10 mouse cellular contexts compared by ENCODE assay signal in the genomic region with DNA sequence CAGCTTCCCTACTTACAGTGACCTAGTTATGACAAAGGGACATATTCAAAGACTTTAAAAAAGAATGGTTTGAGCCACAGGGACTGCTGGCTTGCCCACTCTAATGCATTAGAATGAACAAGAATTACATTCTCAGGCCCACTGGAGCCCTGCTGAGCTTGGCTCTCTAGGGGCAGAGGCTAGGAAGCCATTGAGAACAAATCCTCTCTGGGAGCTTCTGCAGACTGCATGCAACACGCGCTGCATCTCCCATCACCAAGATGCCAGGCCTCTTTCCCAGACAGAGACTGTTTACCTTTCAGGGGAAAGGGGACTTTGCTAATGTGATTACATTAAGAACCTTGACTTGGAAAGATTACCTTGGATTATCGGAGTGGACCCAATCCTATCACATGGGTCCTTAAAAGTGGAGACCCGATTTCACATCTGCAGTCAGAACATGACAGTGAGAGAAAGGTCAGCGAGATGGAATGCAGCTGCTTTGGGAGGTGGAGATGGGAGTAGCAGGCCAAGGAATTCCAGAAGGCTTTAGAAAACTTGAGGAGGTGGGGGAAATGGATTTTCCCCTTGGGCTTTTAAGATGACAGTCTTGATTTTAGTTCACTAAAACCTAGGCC. TPM values are rescaled to one million over a fixed set of nuclear protein-coding genes. Genes with fewer than 3 reads are reported as not detected.
DNase-seq lines count a peak whose midpoint lies in the region; ATAC-seq and TF ChIP-seq lines count a peak whose summit lies in the region.
"Had no signal": no experiment of that assay in that cellular context is flagged by ENCODE, and none has a peak within 500 bp of the region (broad histone marks: within the 10 kb centered on the region; RNA-seq: fewer than 3 reads in every experiment).

No protein-coding gene starts in this region.

- peak overlapping the region; percentile 19; the same call in 1 of the 2 replicates for H3K27ac ChIP-seq in kidney, embryonic 16.5 days (ENCODE audit: low read length)
- H3K27ac ChIP-seq in embryonic facial prominence, embryonic 10.5 days (replicated peaks): peak overlapping the region; percentile 91
- H3K27ac ChIP-seq in embryonic fibroblast, embryonic 13.5 days (ENCODE audit: insufficient read depth, low read length): peak overlapping the region; percentile 75; the same call in 1 of the 2 replicates
- peak overlapping the region; percentile 92 for H3K27ac ChIP-seq in limb, embryonic 14.5 days (replicated peaks; ENCODE audit: low read depth, low read length)
- no peak overlapping the region for H3K27ac ChIP-seq in cerebellum, adult 2 months (ENCODE audit: insufficient read depth, low read length)
- H3K27ac ChIP-seq: neural tube, embryonic 12.5 days had no signal

- no peak overlapping the region for H3K9ac ChIP-seq in kidney, embryonic 16.5 days (replicated peaks; ENCODE audit: low read length)
- no peak overlapping the region for H3K9ac ChIP-seq in limb, embryonic 14.5 days (ENCODE audit: low read depth, low read length, severe bottlenecking)
- H3K9ac ChIP-seq: neural tube, embryonic 12.5 days had no signal

- no peak for TF ChIP-seq CTCF in embryonic fibroblast, embryonic 13.5 days (IDR thresholded peaks at IDR 0.05; ENCODE audit: borderline replicate concordance, insufficient read depth, low read length)
- TF ChIP-seq CTCF in cerebellum, adult 2 months (IDR thresholded peaks at IDR 0.05; ENCODE audit: borderline replicate concordance, insufficient read depth, low read depth, low read length): no peak

- 54% methylated on average over 5 of the region's 5 CpGs for WGBS in kidney, embryonic 16.5 days
- 28% methylated on average over 5 of the region's 5 CpGs for WGBS in embryonic facial prominence, embryonic 10.5 days
- WGBS in limb, embryonic 14.5 days: 55% methylated on average over 5 of the region's 5 CpGs
- WGBS in cerebellum, adult 2 months: 80% methylated on average over 5 of the region's 5 CpGs

- no peak for TF ChIP-seq POLR2A in embryonic fibroblast, embryonic 13.5 days (IDR thresholded peaks at IDR 0.05; ENCODE audit: low read depth, low read length)
- no peak for TF ChIP-seq POLR2A in limb, embryonic 14.5 days (IDR thresholded peaks at IDR 0.05; ENCODE audit: borderline replicate concordance, extremely low read depth, insufficient read depth, insufficient read length)
- no peak for TF ChIP-seq POLR2A in cerebellum, adult 2 months (IDR thresholded peaks at IDR 0.05; ENCODE audit: borderline replicate concordance, insufficient read depth, low read length)

- H3K9me3 ChIP-seq in kidney, embryonic 16.5 days (ENCODE audit: low read length): no peaks in the 10 kb centered on the region
- H3K9me3 ChIP-seq in embryonic facial prominence, embryonic 10.5 days: no peaks in the 10 kb centered on the region
- H3K9me3 ChIP-seq in limb, embryonic 14.5 days (ENCODE audit: control insufficient read depth, low read length): no peaks in the 10 kb centered on the region
- H3K9me3 ChIP-seq: neural tube, embryonic 12.5 days had no signal

- no peaks in the 10 kb centered on the region for H3K27me3 ChIP-seq in kidney, embryonic 16.5 days (ENCODE audit: insufficient read depth, low read length)
- 0 out of 2 replicates have a peak, but pooled peaks cover 4% of the 10 kb centered on the region for H3K27me3 ChIP-seq in embryonic facial prominence, embryonic 10.5 days (replicated peaks; ENCODE audit: low read depth, poor library complexity, severe bottlenecking)
- no peaks in the 10 kb centered on the region for H3K27me3 ChIP-seq in limb, embryonic 14.5 days (ENCODE audit: control insufficient read depth, insufficient read depth, low read length)
- no peaks in the 10 kb centered on the region for H3K27me3 ChIP-seq in cerebellum, adult 2 months (ENCODE audit: control insufficient read depth, insufficient read depth, low read length)
- H3K27me3 ChIP-seq: neural tube, embryonic 12.5 days had no signal

- H3K36me3 ChIP-seq in kidney, embryonic 16.5 days (ENCODE audit: insufficient read depth, low read length): no peaks in the 10 kb centered on the region
- no peaks in the 10 kb centered on the region for H3K36me3 ChIP-seq in embryonic facial prominence, embryonic 10.5 days (replicated peaks)
- H3K36me3 ChIP-seq in limb, embryonic 14.5 days (ENCODE audit: control insufficient read depth, insufficient read depth, low read length): no peaks in the 10 kb centered on the region
- H3K36me3 ChIP-seq: neural tube, embryonic 12.5 days had no signal

- no peak overlapping the region for H3K4me3 ChIP-seq in kidney, embryonic 16.5 days (ENCODE audit: low read length)
- H3K4me3 ChIP-seq in embryonic facial prominence, embryonic 10.5 days: no peak overlapping the region
- H3K4me3 ChIP-seq in embryonic fibroblast, embryonic 13.5 days (ENCODE audit: insufficient read depth, low read length): no peak overlapping the region
- H3K4me3 ChIP-seq in limb, embryonic 14.5 days (replicated peaks; ENCODE audit: low read length): no peak overlapping the region
- no peak overlapping the region for H3K4me3 ChIP-seq in cerebellum, adult 2 months (replicated peaks; ENCODE audit: insufficient read depth, low read depth, low read length)
- H3K4me3 ChIP-seq: neural tube, embryonic 12.5 days had no signal

- DNase-seq in kidney, postnatal 25 days: no peak
- no peak for DNase-seq in embryonic facial prominence, embryonic 10.5 days (ENCODE audit: low spot score)
- no peak for DNase-seq in limb, embryonic 14.5 days (ENCODE audit: low spot score)
- no peak for DNase-seq in cerebellum, adult 2 months
- no peak for DNase-seq in cerebellum, adult 18-20 months
- DNase-seq: kidney, adult 11 months; thymus, postnatal 14 days had no signal

- no peak overlapping the region for H3K4me2 ChIP-seq in kidney, embryonic 16.5 days (replicated peaks; ENCODE audit: low read depth, low read length)
- H3K4me2 ChIP-seq in limb, embryonic 14.5 days (replicated peaks; ENCODE audit: low read depth, low read length, severe bottlenecking): no peak overlapping the region
- H3K4me2 ChIP-seq: neural tube, embryonic 12.5 days had no signal

- ATAC-seq in kidney, embryonic 16.5 days (ENCODE audit: low FRiP score, low TSS enrichment): no peak
- no peak for ATAC-seq in limb, embryonic 14.5 days (ENCODE audit: low FRiP score, low read depth)

- peaks cover 28% of the 10 kb centered on the region for H3K4me1 ChIP-seq in kidney, embryonic 16.5 days (ENCODE audit: insufficient read depth, low read length)
- peaks cover 58% of the 10 kb centered on the region for H3K4me1 ChIP-seq in embryonic facial prominence, embryonic 10.5 days
- H3K4me1 ChIP-seq in embryonic fibroblast, embryonic 13.5 days (ENCODE audit: control insufficient read depth, insufficient read depth, low read length): peaks cover 9% of the 10 kb centered on the region; the same call in 1 of the 2 replicates
- peaks cover 37% of the 10 kb centered on the region for H3K4me1 ChIP-seq in limb, embryonic 14.5 days (ENCODE audit: control insufficient read depth, insufficient read depth, low read length)
- no peaks in the 10 kb centered on the region for H3K4me1 ChIP-seq in cerebellum, adult 2 months (ENCODE audit: control insufficient read depth, insufficient read depth, low read length)

RNA-seq across cellular contexts. Expression of a gene that starts 26.6 kb away (rescaled TPM):
- polyA plus RNA-seq in kidney, embryonic 16.5 days (2015; fragmentation: Nextera tagmentation; extraction: Ambion mirVana): 12.6 and 13.2 TPM in 2 replicates
- 6.9 and 8.8 TPM in 2 replicates for polyA plus RNA-seq in embryonic facial prominence, embryonic 10.5 days (2016; fragmentation: Nextera tagmentation; extraction: Ambion mirVana)
- polyA plus RNA-seq in embryonic fibroblast, embryonic 13.5 days (2011; ENCODE audit: insufficient read length, low read depth, missing spikeins): 1.6 TPM in 2 replicates
- polyA plus RNA-seq in limb, embryonic 14.5 days (2012; rRNA removed): 10.9 and 12.6 TPM in 2 replicates
- polyA plus RNA-seq in limb, embryonic 14.5 days (2014; fragmentation: Nextera tagmentation; extraction: Ambion mirVana): 16.5 and 20.7 TPM in 2 replicates
- polyA plus RNA-seq in cerebellum, adult 2 months (2012; rRNA removed): 11.0 and 13.1 TPM in 2 replicates
